Mouse (Mus musculus): ENCODE results near the gene Wdr24.

DNA sequence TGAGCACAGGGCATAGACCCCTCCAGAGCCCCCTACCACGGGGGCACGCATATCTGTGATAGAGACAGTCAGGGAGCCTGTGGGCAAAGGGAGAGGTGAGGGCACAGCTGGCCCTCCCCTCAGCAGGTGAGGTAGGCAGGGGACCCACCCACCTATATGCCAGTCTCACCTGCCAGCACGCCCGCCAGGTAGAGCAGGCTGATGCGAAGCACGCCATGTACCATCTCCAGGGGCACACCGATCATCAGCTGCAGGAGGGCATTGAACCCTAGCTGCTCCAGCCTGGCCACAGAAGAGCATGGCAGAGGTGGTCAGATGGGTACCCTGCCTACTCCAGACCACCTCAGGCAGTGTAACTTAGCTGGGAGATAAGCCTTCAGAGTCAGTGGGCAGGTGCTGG lies 11.9 kb downstream of the Wdr24 start:
- TF ChIP-seq CTCF (conservative IDR thresholded peaks at IDR 0.05; ENCODE audit: low read length) (no peak), NANOG (IDR thresholded peaks at IDR 0.05; ENCODE audit: borderline replicate concordance, low read length) (no peak)

Data from E14TG2a.4 (cell line).